Comparison of ENCODE assay signal across 21 mouse cellular contexts in genomic region chr5:42502124-42502801, GRCm38 (mm10).
DNase-seq lines count a peak whose midpoint lies in the region; ATAC-seq and TF ChIP-seq lines count a peak whose summit lies in the region.
"Had no signal": no experiment of that assay in that cellular context is flagged by ENCODE, and none has a peak within 500 bp of the region (broad histone marks: within the 10 kb centered on the region; RNA-seq: fewer than 3 reads in every experiment).

No protein-coding gene starts in this region.

- no peak for DNase-seq in hindbrain, embryonic 10.5 days (ENCODE audit: low spot score)
- DNase-seq in hindbrain, postnatal 0 days (ENCODE audit: low spot score), result peak; percentile 43
- DNase-seq in adrenal gland, postnatal 25 days, result no peak
- no peak for DNase-seq in layer of hippocampus, adult 9-10 months (ENCODE audit: low spot score)
- no peak for DNase-seq in heart, postnatal 10 days
- DNase-seq: B cell, adult 2 months; cerebellum, adult 9-11 months; heart, postnatal 14 days; layer of hippocampus, postnatal 36 days; right cerebral cortex, postnatal 14 days; spleen, adult 18-20 months; thymus, postnatal 25 days had no signal

- no peaks in the 10 kb centered on the region for H3K4me1 ChIP-seq in hindbrain, embryonic 12.5 days
- no peaks in the 10 kb centered on the region for H3K4me1 ChIP-seq in hindbrain, embryonic 10.5 days (replicated peaks)
- no peaks in the 10 kb centered on the region for H3K4me1 ChIP-seq in forebrain, embryonic 15.5 days
- peaks cover 4% of the 10 kb centered on the region; the same call in 1 of the 2 replicates for H3K4me1 ChIP-seq in hindbrain, postnatal 0 days (ENCODE audit: insufficient read depth, low read length)
- H3K4me1 ChIP-seq in midbrain, embryonic 16.5 days (ENCODE audit: control insufficient read depth, insufficient read depth, low read length), result peaks cover 4% of the 10 kb centered on the region; the same call in 1 of the 2 replicates
- H3K4me1 ChIP-seq: limb, embryonic 13.5 days; lung, embryonic 15.5 days had no signal

- no peak overlapping the region for H3K9ac ChIP-seq in hindbrain, embryonic 12.5 days
- H3K9ac ChIP-seq in forebrain, embryonic 15.5 days (replicated peaks), result no peak overlapping the region
- no peak overlapping the region for H3K9ac ChIP-seq in hindbrain, postnatal 0 days (replicated peaks; ENCODE audit: low read length)
- H3K9ac ChIP-seq in midbrain, embryonic 16.5 days (ENCODE audit: low read depth, low read length), result no peak overlapping the region
- H3K9ac ChIP-seq: limb, embryonic 13.5 days; liver, embryonic 14.5 days; lung, embryonic 15.5 days had no signal

- H3K4me2 ChIP-seq in hindbrain, embryonic 12.5 days (replicated peaks), result no peak overlapping the region
- H3K4me2 ChIP-seq in forebrain, embryonic 15.5 days (replicated peaks), result no peak overlapping the region
- H3K4me2 ChIP-seq in hindbrain, postnatal 0 days (ENCODE audit: low read depth, low read length), result no peak overlapping the region
- H3K4me2 ChIP-seq in midbrain, embryonic 16.5 days (ENCODE audit: low read length), result no peak overlapping the region
- H3K4me2 ChIP-seq: heart, embryonic 11.5 days; limb, embryonic 13.5 days; lung, embryonic 15.5 days had no signal

- peak; percentile 78 for ATAC-seq in hindbrain, embryonic 12.5 days (ENCODE audit: low FRiP score)
- ATAC-seq in forebrain, embryonic 15.5 days (replicated peaks), result peak; percentile 74; the same call in 1 of the 2 replicates
- ATAC-seq in hindbrain, postnatal 0 days, result no peak
- peak; percentile 97 for ATAC-seq in midbrain, embryonic 16.5 days
- ATAC-seq: inflammation-experienced regulatory T-cells, adult 6 months had no signal

- no peak for TF ChIP-seq CTCF in hindbrain, postnatal 0 days (IDR thresholded peaks at IDR 0.05; ENCODE audit: low read depth)

- intact Hi-C loops in heart, postnatal 10 days (cut with DNase I), result no loop called here

- H3K9me3 ChIP-seq in hindbrain, embryonic 12.5 days (replicated peaks), result no peaks in the 10 kb centered on the region
- H3K9me3 ChIP-seq in hindbrain, embryonic 10.5 days, result no peaks in the 10 kb centered on the region
- no peaks in the 10 kb centered on the region for H3K9me3 ChIP-seq in forebrain, embryonic 15.5 days
- no peaks in the 10 kb centered on the region for H3K9me3 ChIP-seq in hindbrain, postnatal 0 days (ENCODE audit: low read length)
- H3K9me3 ChIP-seq in midbrain, embryonic 16.5 days (replicated peaks; ENCODE audit: control insufficient read depth, low read length, poor library complexity, severe bottlenecking), result no peaks in the 10 kb centered on the region
- H3K9me3 ChIP-seq: limb, embryonic 13.5 days; lung, embryonic 15.5 days had no signal

- 87% methylated on average over 11 of the region's 11 CpGs for WGBS in hindbrain, embryonic 12.5 days
- WGBS in hindbrain, embryonic 10.5 days, result 85% methylated on average over 11 of the region's 11 CpGs
- WGBS in forebrain, embryonic 15.5 days, result 65% methylated on average over 11 of the region's 11 CpGs
- WGBS in hindbrain, postnatal 0 days, result 66% methylated on average over 11 of the region's 11 CpGs
- WGBS in midbrain, embryonic 16.5 days, result 40% methylated on average over 11 of the region's 11 CpGs

- H3K27me3 ChIP-seq in hindbrain, embryonic 12.5 days, result no peaks in the 10 kb centered on the region
- H3K27me3 ChIP-seq in hindbrain, embryonic 10.5 days (ENCODE audit: insufficient read depth, poor library complexity, severe bottlenecking), result no peaks in the 10 kb centered on the region
- no peaks in the 10 kb centered on the region for H3K27me3 ChIP-seq in forebrain, embryonic 15.5 days
- no peaks in the 10 kb centered on the region for H3K27me3 ChIP-seq in hindbrain, postnatal 0 days (ENCODE audit: insufficient read depth, low read length)
- no peaks in the 10 kb centered on the region for H3K27me3 ChIP-seq in midbrain, embryonic 16.5 days (ENCODE audit: control insufficient read depth, insufficient read depth, low read depth, low read length)
- H3K27me3 ChIP-seq: limb, embryonic 13.5 days; lung, embryonic 15.5 days had no signal

- no peaks in the 10 kb centered on the region for H3K36me3 ChIP-seq in hindbrain, embryonic 12.5 days
- no peaks in the 10 kb centered on the region for H3K36me3 ChIP-seq in hindbrain, embryonic 10.5 days
- H3K36me3 ChIP-seq in forebrain, embryonic 15.5 days, result no peaks in the 10 kb centered on the region
- no peaks in the 10 kb centered on the region for H3K36me3 ChIP-seq in hindbrain, postnatal 0 days (ENCODE audit: insufficient read depth, low read length)
- H3K36me3 ChIP-seq in midbrain, embryonic 16.5 days (ENCODE audit: control insufficient read depth, insufficient read depth, low read length), result no peaks in the 10 kb centered on the region
- H3K36me3 ChIP-seq: limb, embryonic 13.5 days; lung, embryonic 15.5 days had no signal

- H3K27ac ChIP-seq in hindbrain, embryonic 12.5 days, result no peak overlapping the region
- H3K27ac ChIP-seq in hindbrain, embryonic 10.5 days, result no peak overlapping the region
- no peak overlapping the region for H3K27ac ChIP-seq in forebrain, embryonic 15.5 days (replicated peaks)
- H3K27ac ChIP-seq in hindbrain, postnatal 0 days, result no peak overlapping the region
- H3K27ac ChIP-seq in midbrain, embryonic 16.5 days (ENCODE audit: low read length), result peak overlapping the region; percentile 10; the same call in 1 of the 2 replicates
- H3K27ac ChIP-seq: limb, embryonic 13.5 days; liver, embryonic 14.5 days; lung, embryonic 15.5 days; macrophage had no signal

- H3K4me3 ChIP-seq in hindbrain, embryonic 12.5 days, result no peak overlapping the region
- no peak overlapping the region for H3K4me3 ChIP-seq in hindbrain, embryonic 10.5 days
- no peak overlapping the region for H3K4me3 ChIP-seq in forebrain, embryonic 15.5 days
- no peak overlapping the region for H3K4me3 ChIP-seq in hindbrain, postnatal 0 days (ENCODE audit: low read length)
- H3K4me3 ChIP-seq in midbrain, embryonic 16.5 days (ENCODE audit: low read depth, low read length), result no peak overlapping the region
- H3K4me3 ChIP-seq: limb, embryonic 13.5 days; lung, embryonic 15.5 days had no signal
